Mouse (Mus musculus) thymus, adult 2 months (tissue): ENCODE data around the gene Bicra.

Experiments used
- CTCF ChIP-seq: fragments of 200-500 bp; IDR thresholded peaks from 2 replicates; pipeline ENCODE4 v1.5.1; 2012; ENCODE audit warnings: mild to moderate bottlenecking, control low read depth, low read length, moderate library complexity, borderline replicate concordance; ENCODE audit not compliant: control insufficient read depth, poor library complexity, insufficient read depth; ENCODE audit errors: extremely low read depth
- POLR2A ChIP-seq: fragments of 200-500 bp; IDR thresholded peaks from 2 replicates; pipeline ENCODE4 v1.6.1; 2012; ENCODE audit warnings: mild to moderate bottlenecking, low read length, control low read depth, moderate library complexity; ENCODE audit not compliant: control insufficient read depth, poor library complexity, insufficient read depth; ENCODE audit errors: extremely low read depth

- no peak for TF ChIP-seq CTCF
- no peak for TF ChIP-seq POLR2A
These were observed 109.1 kb downstream of the Bicra start for GRCm38 (mm10) chr7:15938621-15939020.
